Mouse (Mus musculus): Measurements from ENCODE around the gene Chd8.
A peak's percentile ranks its signal among the peaks of the same experiment; 100 is the strongest.

DNA sequence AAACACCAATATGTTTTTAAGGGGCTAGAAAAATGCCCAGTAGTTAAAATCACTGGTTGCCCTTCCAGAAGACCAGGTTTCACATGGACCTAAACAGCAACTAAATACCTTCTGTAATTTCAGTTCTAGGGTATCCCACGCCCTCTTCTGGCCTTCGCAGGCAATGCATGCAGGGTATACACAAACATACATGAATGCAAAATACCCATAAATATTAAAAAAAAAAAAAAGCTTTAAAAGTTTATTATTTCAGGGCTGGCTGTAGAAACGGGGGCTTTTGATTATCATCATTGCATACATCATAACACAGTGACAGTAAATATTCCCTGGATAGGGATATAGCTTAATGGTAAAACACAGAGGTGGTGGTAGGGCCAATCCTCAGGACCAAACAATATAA lies 61.9 kb downstream of the Chd8 start:
- TF ChIP-seq CTCF (IDR thresholded peaks at IDR 0.05; ENCODE audit: low read depth) (peak; percentile 78), EP300 (IDR thresholded peaks at IDR 0.05; ENCODE audit: low read depth) (no peak)

All from liver, postnatal 0 days (tissue).